Mouse (Mus musculus) myocyte (in vitro differentiated cells): ENCODE results near the gene Ttc3.

Source experiments
- CEBPB ChIP-seq: IDR thresholded peaks from 2 replicates; pipeline ENCODE4 v1.6.1; 2011; ENCODE audit warnings: mild to moderate bottlenecking, moderate library complexity; ENCODE audit not compliant: poor library complexity, insufficient read depth, severe bottlenecking
- E2F4 ChIP-seq: IDR thresholded peaks from one replicate; pipeline ENCODE4 v1.6.1; 2011; ENCODE audit warnings: mild to moderate bottlenecking, control low read depth, moderate library complexity; ENCODE audit not compliant: insufficient read depth
- MAX ChIP-seq: IDR thresholded peaks from one replicate; pipeline ENCODE4 v1.6.1; 2011; ENCODE audit warnings: low read depth, mild to moderate bottlenecking, control low read depth
- MYOG ChIP-seq, 3 experiments: IDR thresholded peaks; one replicate each; pipeline ENCODE4 v1.6.1; 2011; ENCODE audit warnings: control low read depth in 2 of 3, low read depth in 2 of 3, mild to moderate bottlenecking in 2 of 3; ENCODE audit not compliant: insufficient read length in 2 of 3, control insufficient read depth in 1 of 3, insufficient read depth in 1 of 3
- POLR2A ChIP-seq: IDR thresholded peaks from one replicate; pipeline ENCODE4 v1.6.1; 2011; ENCODE audit warnings: low read depth, mild to moderate bottlenecking, control low read depth, moderate library complexity; ENCODE audit not compliant: insufficient read length
- TCF12 ChIP-seq: IDR thresholded peaks from one replicate; pipeline ENCODE4 v1.6.1; 2011; ENCODE audit warnings: mild to moderate bottlenecking, control low read depth; ENCODE audit not compliant: poor library complexity, insufficient read depth, severe bottlenecking

- TF ChIP-seq MAX: no peak
- no peak for TF ChIP-seq TCF12
- TF ChIP-seq E2F4: no peak
- TF ChIP-seq CEBPB: no peak
- no peak for TF ChIP-seq POLR2A
- no peak for TF ChIP-seq MYOG (IDR thresholded peaks at IDR 0.05; ENCODE audit: control insufficient read depth in 1 of 3, insufficient read depth in 1 of 3, insufficient read length in 2 of 3, low read depth in 2 of 3)
Measured at GRCm38 (mm10) chr16:94362174-94362873, 8.1 kb upstream of the Ttc3 start.
